Mouse (Mus musculus) stomach, postnatal 0 days (tissue): ENCODE data around the gene Plekha1. TPM values are rescaled to one million over a fixed set of nuclear protein-coding genes. Genes with fewer than 3 reads are reported as not detected.
A peak's percentile ranks its signal among the peaks of the same experiment; 100 is the strongest.

Experiments used
- ATAC-seq: fragments of 200-750 bp; cut with Nextera tagmentation; 2 replicates; pipeline ENCODE4 v1.8.0; 2017; ENCODE audit not compliant: low FRiP score, low TSS enrichment
- DNase-seq: peaks from one replicate; pipeline ENCODE4 v3.0.0-alpha.2; 2016; ENCODE audit warnings: low spot score
- H3K27ac ChIP-seq: fragments of 300-500 bp; sonication (generic); replicated peaks from 2 replicates; pipeline ENCODE4 v1.5.1; 2014; ENCODE audit warnings: mild to moderate bottlenecking, control low read depth
- H3K27me3 ChIP-seq: fragments of 300-500 bp; sonication (generic); 2 replicates; pipeline ENCODE4 v1.6.1; 2014; ENCODE audit warnings: low read length; ENCODE audit not compliant: control insufficient read depth, insufficient read depth
- H3K36me3 ChIP-seq: fragments of 300-500 bp; sonication (generic); 2 replicates; pipeline ENCODE4 v1.6.1; 2014; ENCODE audit warnings: low read length, mixed read lengths; ENCODE audit not compliant: control insufficient read depth, insufficient read depth
- H3K4me1 ChIP-seq: fragments of 300-500 bp; sonication (generic); replicated peaks from 2 replicates; pipeline ENCODE4 v1.6.1; 2014; ENCODE audit warnings: antibody characterized with exemption; ENCODE audit not compliant: control insufficient read depth, insufficient read depth
- H3K4me2 ChIP-seq: fragments of 300-500 bp; sonication (generic); replicated peaks from 2 replicates; pipeline ENCODE4 v1.6.1; 2014; ENCODE audit warnings: low read depth, mild to moderate bottlenecking, control low read depth, moderate library complexity
- H3K4me3 ChIP-seq: fragments of 300-500 bp; sonication (generic); 2 replicates; pipeline ENCODE4 v1.5.1; 2014; ENCODE audit warnings: low read depth, low read length, control low read depth
- H3K9ac ChIP-seq: fragments of 300-500 bp; sonication (generic); 2 replicates; pipeline ENCODE4 v1.6.1; 2014; ENCODE audit warnings: mild to moderate bottlenecking, low read length, control low read depth, mixed read lengths
- H3K9me3 ChIP-seq: fragments of 300-500 bp; sonication (generic); 2 replicates; pipeline ENCODE4 v1.6.1; 2016; ENCODE audit warnings: low read length; ENCODE audit not compliant: control insufficient read depth
- CTCF ChIP-seq: IDR thresholded peaks from 2 replicates; pipeline ENCODE4 v1.5.1; 2016; ENCODE audit warnings: antibody characterized with exemption, low read depth, mild to moderate bottlenecking, moderate library complexity
- EP300 ChIP-seq: optimal IDR thresholded peaks from 2 replicates; pipeline ENCODE3; 2016; ENCODE audit warnings: antibody characterized with exemption
- WGBS: fragments of 180-500 bp; shearing (Covaris S2); extraction: QIAGEN DNeasy Blood & Tissue Kit; methylation state at CpG from one replicate; pipeline ENCODE4 v1.1.7; 2014; 5-methylcytosine and 5-hydroxymethylcytosine counted together
- polyA plus RNA-seq: library from polyadenylated mRNA; unstranded; fragments of >200 nt; fragmentation: Nextera tagmentation; extraction: Ambion mirVana; gene quantifications from 2 replicates; pipeline ENCODE4 v1.2.1, GENCODE M21; 2015

Plekha1 gene
- polyA plus RNA-seq, 1 experiment from 2014 or later: 34.1 TPM

DNA sequence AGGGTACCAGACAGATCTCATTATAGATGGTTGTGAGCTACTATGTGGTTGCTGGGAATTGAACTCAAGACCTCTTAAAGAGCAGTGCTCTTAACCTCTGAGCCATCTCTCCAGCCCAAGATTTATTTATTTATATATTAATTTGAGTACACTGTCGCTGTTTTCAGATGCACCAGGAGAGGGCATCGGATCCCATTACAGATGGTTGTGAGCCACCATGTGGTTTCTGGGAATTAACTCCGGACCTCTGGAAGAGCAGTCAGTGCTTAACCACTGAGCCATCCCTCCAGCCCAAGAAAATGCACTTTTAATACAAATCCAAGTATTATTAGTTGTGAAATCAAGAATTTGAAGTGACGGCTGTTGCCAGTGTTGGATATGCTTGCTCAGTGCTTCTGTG is 32.8 kb downstream of the Plekha1 start:
- no peak overlapping the region for H3K4me3 ChIP-seq
- H3K27me3 ChIP-seq: no peaks in the 10 kb centered on the region
- H3K36me3 ChIP-seq: peaks cover 5% of the 10 kb centered on the region
- ATAC-seq (no peak), DNase-seq (no peak)
- no peaks in the 10 kb centered on the region for H3K9me3 ChIP-seq
- TF ChIP-seq EP300: no peak
- TF ChIP-seq CTCF: peak; percentile 56
- H3K9ac ChIP-seq: no peak overlapping the region
- H3K4me1 ChIP-seq: no peaks in the 10 kb centered on the region
- no peak overlapping the region for H3K27ac ChIP-seq
- H3K4me2 ChIP-seq: no peak overlapping the region
- 77% methylated on average over 4 of the region's 4 CpGs for WGBS

DNA sequence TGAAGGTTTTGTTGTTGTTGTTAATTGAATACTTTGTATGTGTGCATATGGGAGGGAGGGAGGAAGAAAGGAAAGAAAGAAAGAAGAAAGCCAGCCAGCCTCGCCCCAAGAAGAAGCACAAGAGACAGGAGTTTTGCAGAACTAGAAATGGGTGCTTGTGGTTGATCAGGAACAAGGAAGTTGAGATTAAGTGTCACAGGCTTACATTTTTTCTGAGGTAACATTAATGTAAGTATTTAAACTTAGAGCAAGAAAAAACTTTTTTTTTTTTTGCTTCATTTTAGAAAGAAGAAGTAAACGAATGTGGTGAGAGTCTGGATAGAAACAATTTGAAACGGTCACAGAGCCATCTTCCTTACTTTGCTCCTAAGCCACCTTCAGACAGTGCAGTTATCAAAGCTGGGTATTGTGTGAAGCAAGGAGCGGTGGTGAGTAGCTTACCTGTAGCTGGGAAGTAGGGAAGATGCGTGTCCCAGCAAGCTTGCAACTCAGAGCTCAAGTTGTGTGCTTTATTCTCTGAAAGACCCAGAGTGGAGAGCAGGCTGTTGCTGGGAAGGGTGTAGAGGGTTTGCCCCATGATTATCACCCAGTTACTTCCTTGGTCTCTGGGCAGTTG is 34.8 kb downstream of the Plekha1 start:
- ATAC-seq (no peak), DNase-seq (no peak)
- TF ChIP-seq CTCF (no peak), EP300 (no peak)
- no peak overlapping the region for H3K9ac ChIP-seq
- H3K27me3 ChIP-seq: no peaks in the 10 kb centered on the region
- H3K36me3 ChIP-seq: peaks cover 5% of the 10 kb centered on the region
- WGBS: 72% methylated on average over 5 of the region's 5 CpGs
- no peaks in the 10 kb centered on the region for H3K9me3 ChIP-seq
- H3K4me3 ChIP-seq: no peak overlapping the region
- H3K4me1 ChIP-seq: no peaks in the 10 kb centered on the region
- H3K27ac ChIP-seq: peak overlapping the region; percentile 58; the same call in 1 of the 2 replicates
- H3K4me2 ChIP-seq: no peak overlapping the region

DNA sequence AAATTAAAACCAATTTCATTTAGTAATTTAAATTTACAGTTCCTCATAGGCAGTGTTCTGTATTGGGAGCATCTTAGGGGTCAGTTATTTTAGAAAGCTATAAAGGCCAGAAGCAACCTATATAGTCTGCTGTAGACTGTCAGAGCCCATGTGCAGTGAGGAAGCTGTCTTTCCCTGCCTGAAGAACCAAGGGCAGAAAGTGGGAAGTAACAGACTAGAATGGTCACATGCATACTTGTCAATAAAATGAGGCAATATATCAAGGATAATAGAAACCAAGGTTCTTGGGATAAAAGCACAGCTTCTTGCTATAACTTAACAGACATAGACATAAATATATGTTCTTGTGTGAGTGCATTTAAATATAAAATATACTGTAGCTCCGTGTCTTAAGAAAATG is 37.4 kb downstream of the Plekha1 start:
- Histone ChIP-seq H3K9me3 (no peaks in the 10 kb centered on the region), H3K36me3 (peaks cover 3% of the 10 kb centered on the region; the same call in 1 of the 2 replicates), H3K4me2 (no peak overlapping the region), H3K27me3 (no peaks in the 10 kb centered on the region), H3K27ac (no peak overlapping the region), H3K4me1 (no peaks in the 10 kb centered on the region), H3K4me3 (no peak overlapping the region), H3K9ac (no peak overlapping the region)
- DNase-seq (no peak), ATAC-seq (no peak)
- TF ChIP-seq EP300 (no peak), CTCF (no peak)
- WGBS: 100% methylated on average over 1 of the region's 1 CpGs

- Histone ChIP-seq H3K36me3 (peaks cover 3% of the 10 kb centered on the region; the same call in 1 of the 2 replicates), H3K27ac (peak overlapping the region; percentile 49; the same call in 1 of the 2 replicates), H3K4me1 (no peaks in the 10 kb centered on the region), H3K9me3 (no peaks in the 10 kb centered on the region), H3K27me3 (no peaks in the 10 kb centered on the region), H3K4me2 (no peak overlapping the region), H3K9ac (no peak overlapping the region), H3K4me3 (no peak overlapping the region)
- TF ChIP-seq EP300 (no peak), CTCF (no peak)
- DNase-seq (peak; percentile 40), ATAC-seq (0 out of 2 replicates have a peak, but pooled peaks have one; percentile 15)
- WGBS: 76% methylated on average over 16 of the region's 16 CpGs
Observed at GRCm38 (mm10) chr7:130903505-130904074, 38.0 kb downstream of the Plekha1 start.

GRCm38 (mm10) chr7:130904571-130905365 is 39.2 kb downstream of the Plekha1 start:
- DNase-seq (no peak), ATAC-seq (no peak)
- Histone ChIP-seq H3K36me3 (peaks cover 6% of the 10 kb centered on the region; the same call in 1 of the 2 replicates), H3K4me1 (no peaks in the 10 kb centered on the region), H3K4me2 (no peak overlapping the region), H3K9ac (no peak overlapping the region), H3K9me3 (no peaks in the 10 kb centered on the region), H3K27me3 (no peaks in the 10 kb centered on the region), H3K27ac (peak overlapping the region; percentile 30; the same call in 1 of the 2 replicates), H3K4me3 (no peak overlapping the region)
- TF ChIP-seq EP300: no peak
- no peak for TF ChIP-seq CTCF
- WGBS: 76% methylated on average over 13 of the region's 13 CpGs
